Mouse (Mus musculus) lung, embryonic 15.5 days (tissue): ENCODE data around the gene Slc2a13. TPM values are rescaled to one million over a fixed set of nuclear protein-coding genes. Genes with fewer than 3 reads are reported as not detected.
A peak's percentile ranks its signal among the peaks of the same experiment; 100 is the strongest.

Experiments
- ATAC-seq: fragments of 200-750 bp; cut with Nextera tagmentation; 2 replicates; pipeline ENCODE4 v1.8.0; 2017; ENCODE audit warnings: moderate number of reproducible peaks, borderline replicate concordance; ENCODE audit not compliant: low FRiP score, low TSS enrichment; ENCODE audit errors: extremely low read depth
- H3K27ac ChIP-seq: fragments of 300-500 bp; sonication (generic); 2 replicates; pipeline ENCODE4 v1.5.1; 2015; ENCODE audit warnings: moderate library complexity, mild to moderate bottlenecking, inconsistent platforms
- H3K27me3 ChIP-seq: fragments of 300-500 bp; sonication (generic); 2 replicates; pipeline ENCODE4 v1.6.1; 2015; ENCODE audit warnings: inconsistent platforms
- H3K36me3 ChIP-seq: fragments of 300-500 bp; sonication (generic); 2 replicates; pipeline ENCODE4 v1.6.1; 2015; ENCODE audit warnings: inconsistent platforms
- H3K4me1 ChIP-seq: fragments of 300-500 bp; sonication (generic); 2 replicates; pipeline ENCODE4 v1.6.1; 2015; ENCODE audit warnings: inconsistent platforms
- H3K4me2 ChIP-seq: fragments of 300-500 bp; sonication (generic); 2 replicates; pipeline ENCODE4 v1.6.1; 2015; ENCODE audit warnings: inconsistent platforms, mild to moderate bottlenecking, moderate library complexity
- H3K4me3 ChIP-seq: fragments of 300-500 bp; sonication (generic); 2 replicates; pipeline ENCODE4 v1.5.1; 2015; ENCODE audit warnings: mild to moderate bottlenecking, inconsistent platforms
- H3K9ac ChIP-seq: fragments of 300-500 bp; sonication (generic); 2 replicates; pipeline ENCODE4 v1.6.1; 2015; ENCODE audit warnings: inconsistent platforms
- H3K9me3 ChIP-seq: fragments of 300-500 bp; sonication (generic); 2 replicates; pipeline ENCODE4 v1.6.1; 2016; ENCODE audit warnings: inconsistent platforms
- WGBS: fragments of 180-500 bp; shearing (Covaris S2); methylation state at CpG from one replicate; pipeline ENCODE4 v1.1.7; 2015; 5-methylcytosine and 5-hydroxymethylcytosine counted together
- polyA plus RNA-seq: library from polyadenylated mRNA; unstranded; fragments of >200 nt; fragmentation: Nextera tagmentation; extraction: Ambion mirVana; gene quantifications from 2 replicates; pipeline ENCODE4 v1.2.1, GENCODE M21; 2015

The Slc2a13 gene
- polyA plus RNA-seq, 1 experiment from 2014 or later, result 1.5 TPM

DNA sequence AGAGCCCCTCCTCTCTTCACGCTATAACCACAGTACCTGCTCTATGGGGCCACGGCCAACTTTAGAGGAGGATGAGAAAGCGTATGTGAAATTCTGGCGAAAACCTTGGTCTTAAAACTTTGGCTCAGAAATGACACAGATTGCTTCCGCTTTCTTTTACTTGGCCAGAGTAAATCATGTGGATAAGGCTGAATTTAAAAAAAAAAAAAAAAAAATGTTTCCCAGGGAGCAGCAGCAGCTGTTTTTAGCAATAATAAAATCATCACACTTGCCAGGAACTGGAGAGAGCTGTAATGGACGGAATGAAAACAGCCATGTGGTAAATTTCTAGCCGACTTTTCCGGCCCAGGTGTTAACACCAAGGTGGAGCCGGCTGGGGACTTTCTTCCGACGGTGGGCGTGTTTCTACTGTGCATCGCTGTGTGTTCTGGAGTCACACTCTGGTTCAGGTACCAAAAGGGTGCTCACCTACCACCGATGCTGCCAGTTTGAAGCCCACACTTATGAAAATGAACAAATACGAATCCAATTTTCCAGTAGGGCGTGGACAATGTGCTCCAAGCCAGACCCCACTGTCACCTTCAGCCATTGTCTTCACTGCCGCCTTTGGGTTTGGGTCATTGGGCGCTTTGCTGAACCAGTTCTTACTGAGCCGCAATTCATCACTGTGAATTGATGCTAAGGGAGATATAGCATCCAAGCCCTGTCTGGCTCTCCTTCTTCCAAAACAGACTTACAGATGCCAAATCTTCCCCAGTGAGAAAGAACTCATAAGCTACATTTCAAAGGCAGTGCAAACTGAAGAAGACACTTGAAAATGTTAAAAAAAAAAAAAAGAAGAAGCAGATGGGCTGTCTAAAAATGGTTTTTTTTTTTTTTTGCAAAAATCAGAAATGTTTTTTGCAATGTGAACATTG, 258.4 kb downstream of the Slc2a13 start:
- Histone ChIP-seq H3K4me1 (no peaks in the 10 kb centered on the region), H3K27ac (no peak overlapping the region; the same call in 1 of the 2 replicates), H3K9me3 (no peaks in the 10 kb centered on the region), H3K4me3 (no peak overlapping the region), H3K9ac (no peak overlapping the region), H3K4me2 (0 out of 2 replicates have a peak overlapping the region, but pooled peaks have one; percentile 14), H3K36me3 (no peaks in the 10 kb centered on the region), H3K27me3 (no peaks in the 10 kb centered on the region)
- ATAC-seq, result peak; percentile 5; the same call in 1 of the 2 replicates
- WGBS, result 69% methylated on average over 19 of the region's 19 CpGs

- Histone ChIP-seq H3K4me1 (no peaks in the 10 kb centered on the region), H3K27me3 (no peaks in the 10 kb centered on the region), H3K9ac (no peak overlapping the region), H3K36me3 (no peaks in the 10 kb centered on the region), H3K4me3 (no peak overlapping the region), H3K9me3 (no peaks in the 10 kb centered on the region), H3K27ac (no peak overlapping the region), H3K4me2 (no peak overlapping the region)
- 50% methylated on average over 7 of the region's 7 CpGs for WGBS
- no peak for ATAC-seq
Measured at GRCm38 (mm10) chr15:91304296-91304852, 268.7 kb downstream of the Slc2a13 start.

DNA sequence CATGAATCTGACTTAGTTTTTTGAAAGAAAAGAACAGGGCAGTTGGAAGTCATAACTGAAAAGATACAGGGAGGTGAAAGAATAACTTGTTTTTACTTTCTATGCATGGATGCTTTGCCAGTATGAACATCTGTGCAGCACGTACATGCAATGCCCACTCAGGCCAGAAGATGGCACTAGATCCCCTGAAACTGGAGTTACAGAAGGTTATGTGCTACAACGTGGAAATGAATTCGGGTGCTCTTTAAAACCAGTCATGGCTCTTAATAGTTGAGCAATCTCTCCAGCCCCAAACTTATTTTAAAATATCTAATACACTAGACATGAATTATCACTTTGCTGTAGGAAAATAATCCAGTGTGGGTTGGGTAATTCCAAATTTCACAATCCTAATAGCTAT, 271.7 kb downstream of the Slc2a13 start:
- H3K4me3 ChIP-seq, result no peak overlapping the region
- H3K4me1 ChIP-seq, result no peaks in the 10 kb centered on the region
- no peaks in the 10 kb centered on the region for H3K9me3 ChIP-seq
- no peak overlapping the region for H3K4me2 ChIP-seq
- ATAC-seq, result no peak
- H3K27me3 ChIP-seq, result no peaks in the 10 kb centered on the region
- no peaks in the 10 kb centered on the region for H3K36me3 ChIP-seq
- 5% methylated on average over 3 of the region's 3 CpGs for WGBS
- H3K27ac ChIP-seq, result no peak overlapping the region
- H3K9ac ChIP-seq, result no peak overlapping the region

- H3K9me3 ChIP-seq, result no peaks in the 10 kb centered on the region
- H3K9ac ChIP-seq, result no peak overlapping the region
- no peak for ATAC-seq
- no peak overlapping the region for H3K4me2 ChIP-seq
- no peaks in the 10 kb centered on the region for H3K4me1 ChIP-seq
- no peaks in the 10 kb centered on the region for H3K36me3 ChIP-seq
- no peaks in the 10 kb centered on the region for H3K27me3 ChIP-seq
- no peak overlapping the region for H3K27ac ChIP-seq
- WGBS, result 72% methylated on average over 11 of the region's 11 CpGs
- H3K4me3 ChIP-seq, result no peak overlapping the region
Measured at GRCm38 (mm10) chr15:91299319-91299835, 273.7 kb downstream of the Slc2a13 start.

DNA sequence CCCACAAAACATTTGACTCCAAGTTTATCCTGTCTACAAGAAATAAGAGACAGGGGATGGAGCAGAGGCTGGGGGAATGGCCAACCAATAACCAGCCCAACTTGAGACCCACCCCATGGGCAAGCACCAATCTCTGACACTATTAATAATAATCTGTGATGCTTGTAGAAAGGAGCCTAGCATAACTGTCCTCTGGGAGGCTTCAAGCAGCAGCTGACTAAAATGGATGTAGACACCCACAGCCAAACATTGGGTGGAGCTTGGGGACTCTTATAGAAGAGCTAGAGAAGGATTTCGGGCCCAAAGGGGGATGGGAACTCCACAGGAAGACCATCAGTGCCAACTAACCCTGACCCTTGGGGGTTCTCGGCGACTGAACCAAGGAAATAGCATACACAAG, 289.6 kb downstream of the Slc2a13 start:
- Histone ChIP-seq H3K27ac (peak overlapping the region; percentile 72), H3K4me3 (no peak overlapping the region), H3K4me1 (0 out of 2 replicates have a peak, but pooled peaks cover 5% of the 10 kb centered on the region), H3K36me3 (no peaks in the 10 kb centered on the region), H3K9ac (no peak overlapping the region), H3K27me3 (no peaks in the 10 kb centered on the region), H3K4me2 (no peak overlapping the region), H3K9me3 (no peaks in the 10 kb centered on the region)
- 66% methylated on average over 3 of the region's 3 CpGs for WGBS
- peak; percentile 64 for ATAC-seq

DNA sequence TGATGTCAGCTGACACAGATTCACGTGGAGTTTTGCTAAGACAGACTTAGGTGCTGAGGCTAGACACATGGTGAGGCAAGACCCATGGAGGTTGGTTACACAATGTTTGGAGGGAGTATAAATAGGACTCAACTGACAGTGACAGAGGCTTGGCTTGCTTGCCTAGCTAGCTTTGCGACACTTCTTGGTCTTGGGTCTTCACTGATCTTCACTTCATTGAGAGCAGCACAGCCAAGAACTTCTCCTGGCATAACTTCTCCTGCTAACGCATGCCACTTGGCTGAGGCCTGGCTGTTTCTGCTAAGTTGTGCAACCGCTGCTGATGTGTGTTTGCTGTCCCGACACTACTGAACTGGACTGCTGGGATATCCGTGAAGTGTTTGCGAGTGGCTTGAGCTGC, 290.2 kb downstream of the Slc2a13 start:
- Histone ChIP-seq H3K4me2 (no peak overlapping the region), H3K4me3 (no peak overlapping the region), H3K4me1 (0 out of 2 replicates have a peak, but pooled peaks cover 5% of the 10 kb centered on the region), H3K27me3 (no peaks in the 10 kb centered on the region), H3K36me3 (no peaks in the 10 kb centered on the region), H3K27ac (no peak overlapping the region), H3K9ac (no peak overlapping the region), H3K9me3 (no peaks in the 10 kb centered on the region)
- 47% methylated on average over 7 of the region's 7 CpGs for WGBS
- ATAC-seq, result peak; percentile 91

DNA sequence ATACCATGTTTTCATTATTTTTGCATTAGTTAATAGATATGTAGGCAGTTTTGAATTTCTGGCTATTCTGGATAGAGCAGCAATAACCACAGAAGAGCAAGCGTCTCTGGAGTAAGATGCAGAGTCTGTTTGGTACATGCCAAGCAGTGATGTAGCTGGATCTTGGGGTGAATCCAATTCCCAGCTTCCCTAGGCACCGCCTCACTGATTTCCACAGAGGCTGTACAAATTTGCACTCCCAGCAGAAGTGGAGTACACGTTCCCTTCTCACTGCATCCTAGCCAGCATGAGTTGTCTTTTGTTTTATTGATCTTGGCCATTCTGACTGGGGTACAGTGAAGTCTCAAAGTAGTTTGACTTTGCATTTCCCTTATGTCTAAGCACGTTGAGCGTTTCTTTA, 291.5 kb downstream of the Slc2a13 start:
- no peaks in the 10 kb centered on the region for H3K36me3 ChIP-seq
- no peaks in the 10 kb centered on the region for H3K27me3 ChIP-seq
- H3K4me1 ChIP-seq, result 0 out of 2 replicates have a peak, but pooled peaks cover 5% of the 10 kb centered on the region
- H3K27ac ChIP-seq, result no peak overlapping the region
- no peak for ATAC-seq
- no peak overlapping the region for H3K4me2 ChIP-seq
- no peaks in the 10 kb centered on the region for H3K9me3 ChIP-seq
- H3K4me3 ChIP-seq, result no peak overlapping the region
- no peak overlapping the region for H3K9ac ChIP-seq
- 83% methylated on average over 5 of the region's 5 CpGs for WGBS

- Histone ChIP-seq H3K4me2 (no peak overlapping the region), H3K27me3 (no peaks in the 10 kb centered on the region), H3K27ac (no peak overlapping the region), H3K9me3 (no peaks in the 10 kb centered on the region), H3K36me3 (no peaks in the 10 kb centered on the region), H3K4me1 (0 out of 2 replicates have a peak, but pooled peaks cover 5% of the 10 kb centered on the region), H3K9ac (no peak overlapping the region), H3K4me3 (no peak overlapping the region)
- no peak for ATAC-seq
- 94% methylated on average over 5 of the region's 5 CpGs for WGBS
Measured at GRCm38 (mm10) chr15:91279571-91279970, 293.5 kb downstream of the Slc2a13 start.

DNA sequence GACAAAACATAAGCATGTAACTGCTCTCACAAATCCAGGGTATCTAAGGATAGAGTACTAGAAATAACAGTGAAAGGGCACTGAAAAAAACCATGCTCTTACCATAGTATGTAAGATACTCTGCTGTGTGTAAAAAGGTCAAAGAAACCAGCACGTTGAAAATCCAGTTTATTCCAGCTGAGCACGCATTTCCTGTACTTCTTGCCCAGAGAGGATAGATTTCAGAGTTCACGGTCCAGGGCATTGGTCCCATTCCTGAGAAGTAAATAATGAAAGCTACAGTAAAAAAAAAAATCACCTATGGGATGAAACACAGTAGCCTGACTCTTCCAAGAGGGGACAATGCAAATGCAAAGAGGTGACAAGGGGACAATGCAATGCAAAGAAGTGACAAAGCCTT, 297.1 kb downstream of the Slc2a13 start:
- no peak overlapping the region for H3K4me3 ChIP-seq
- H3K27ac ChIP-seq, result no peak overlapping the region
- H3K9ac ChIP-seq, result no peak overlapping the region
- no peaks in the 10 kb centered on the region for H3K36me3 ChIP-seq
- H3K9me3 ChIP-seq, result no peaks in the 10 kb centered on the region
- H3K4me2 ChIP-seq, result no peak overlapping the region
- no peaks in the 10 kb centered on the region for H3K27me3 ChIP-seq
- no peak for ATAC-seq
- H3K4me1 ChIP-seq, result no peaks in the 10 kb centered on the region
- WGBS, result 37% methylated on average over 3 of the region's 3 CpGs

GRCm38 (mm10) chr15:91268532-91268931, 304.5 kb downstream of the Slc2a13 start:
- 66% methylated on average over 4 of the region's 4 CpGs for WGBS

DNA sequence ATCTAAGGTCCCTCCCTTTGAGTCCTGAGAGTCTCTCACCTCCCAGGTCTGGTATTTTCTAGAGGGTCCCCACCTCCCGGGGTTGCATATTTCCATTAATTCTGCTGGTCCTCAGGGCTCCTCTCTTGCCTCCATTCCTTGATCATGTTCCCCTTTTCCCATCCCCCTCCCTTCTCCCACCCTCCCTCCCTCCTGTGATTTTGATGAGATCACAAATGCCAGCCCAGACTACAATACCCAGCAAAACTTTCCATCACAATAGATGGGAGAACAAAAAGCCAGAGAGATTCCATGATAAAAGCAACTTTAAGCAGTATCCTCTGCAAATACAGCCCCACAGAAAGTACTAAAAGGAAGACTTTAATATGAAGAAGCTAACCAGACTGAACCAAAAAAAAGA, 309.1 kb downstream of the Slc2a13 start:
- no peak overlapping the region for H3K27ac ChIP-seq
- ATAC-seq, result no peak
- H3K36me3 ChIP-seq, result no peaks in the 10 kb centered on the region
- no peaks in the 10 kb centered on the region for H3K4me1 ChIP-seq
- H3K4me3 ChIP-seq, result no peak overlapping the region
- H3K4me2 ChIP-seq, result no peak overlapping the region
- no peaks in the 10 kb centered on the region for H3K27me3 ChIP-seq
- no peaks in the 10 kb centered on the region for H3K9me3 ChIP-seq
- WGBS, result 93% methylated on average over 1 of the region's 1 CpGs
- H3K9ac ChIP-seq, result no peak overlapping the region

More at GRCm38 (mm10) chr15:91268532-91268931, 304.5 kb downstream of the Slc2a13 start:
- H3K4me2 ChIP-seq, result no peak overlapping the region
- no peaks in the 10 kb centered on the region for H3K36me3 ChIP-seq
- no peaks in the 10 kb centered on the region for H3K27me3 ChIP-seq
- ATAC-seq, result no peak
- H3K4me3 ChIP-seq, result no peak overlapping the region
- H3K9me3 ChIP-seq, result no peaks in the 10 kb centered on the region
- no peaks in the 10 kb centered on the region for H3K4me1 ChIP-seq
- no peak overlapping the region for H3K9ac ChIP-seq
- H3K27ac ChIP-seq, result no peak overlapping the region

DNA sequence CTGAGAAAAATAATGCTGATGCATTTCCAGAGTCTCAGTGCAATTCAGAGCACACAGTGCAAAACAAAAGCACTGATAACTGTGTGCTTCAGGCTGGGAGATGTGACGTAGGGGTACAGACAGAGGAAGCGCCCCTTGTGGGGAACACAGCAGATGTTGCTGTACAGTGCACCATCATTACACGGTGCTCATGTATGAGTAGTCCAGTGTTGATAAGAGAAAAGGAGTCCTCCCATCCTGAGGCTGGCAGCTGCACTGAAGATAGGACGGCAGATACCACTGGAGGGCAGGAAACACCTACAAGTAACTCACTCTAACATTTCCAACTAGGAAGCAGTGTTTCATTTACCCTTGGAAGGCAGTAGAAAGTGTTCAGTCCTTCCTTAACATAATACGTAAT, 312.5 kb downstream of the Slc2a13 start:
- no peaks in the 10 kb centered on the region for H3K27me3 ChIP-seq
- H3K27ac ChIP-seq, result no peak overlapping the region
- H3K4me2 ChIP-seq, result no peak overlapping the region
- 54% methylated on average over 5 of the region's 5 CpGs for WGBS
- H3K9me3 ChIP-seq, result no peaks in the 10 kb centered on the region
- H3K36me3 ChIP-seq, result no peaks in the 10 kb centered on the region
- no peak overlapping the region for H3K4me3 ChIP-seq
- no peaks in the 10 kb centered on the region for H3K4me1 ChIP-seq
- ATAC-seq, result no peak; the same call in 1 of the 2 replicates
- no peak overlapping the region for H3K9ac ChIP-seq
